Mouse (Mus musculus) megakaryocyte, embryonic 14.5 days (primary cell): ENCODE results near the gene Samd3. TPM values are rescaled to one million over a fixed set of nuclear protein-coding genes. Genes with fewer than 3 reads are reported as not detected.

ENCODE experiments used
- H3K27me3 ChIP-seq: replicated peaks from 2 replicates; pipeline ENCODE3; 2012; ENCODE audit warnings: inconsistent platforms
- H3K36me3 ChIP-seq: replicated peaks from 2 replicates; pipeline ENCODE3; 2012; ENCODE audit warnings: low read length, inconsistent platforms, mixed read lengths
- H3K4me1 ChIP-seq: 2 replicates; pipeline ENCODE4 v1.6.1; 2012; ENCODE audit warnings: inconsistent platforms
- H3K4me3 ChIP-seq: replicated peaks from 2 replicates; pipeline ENCODE3; 2012; ENCODE audit warnings: moderate library complexity, mild to moderate bottlenecking, inconsistent platforms
- H3K9me3 ChIP-seq: 2 replicates; pipeline ENCODE4 v1.6.1; 2012; ENCODE audit warnings: inconsistent platforms
- FLI1 ChIP-seq: IDR thresholded peaks from 2 replicates; pipeline ENCODE4 v1.6.1; 2012; ENCODE audit warnings: low read length, inconsistent platforms, mixed read lengths
- GATA1 ChIP-seq: IDR thresholded peaks from 3 replicates; pipeline ENCODE4 v1.6.1; 2012; ENCODE audit warnings: mixed read lengths, low read length, inconsistent platforms, borderline replicate concordance
- polyA plus RNA-seq: library from polyadenylated mRNA; stranded (reverse); fragments of >175 nt; gene quantifications from 2 replicates; pipeline ENCODE4 v1.2.3, GENCODE M21; 2012; ENCODE audit warnings: low replicate concordance; ENCODE audit not compliant: insufficient read depth

Samd3 gene
- not detected in 2 replicates for polyA plus RNA-seq

- Histone ChIP-seq H3K36me3 (no peaks in the 10 kb centered on the region), H3K9me3 (no peaks in the 10 kb centered on the region), H3K4me1 (no peaks in the 10 kb centered on the region), H3K4me3 (no peak within 1 kb of the TSS), H3K27me3 (no peaks in the 10 kb centered on the region)
- TF ChIP-seq GATA1 (no peak), FLI1 (no peak)
These were observed at the start of gene Samd3 for GRCm38 (mm10) chr10:26229488-26229887. Gene Samd3 (plus strand): TSS chr10:26229707.

GRCm38 (mm10) chr10:26185289-26185688 is 44.2 kb upstream of the Samd3 start:
- Histone ChIP-seq H3K4me1 (no peaks in the 10 kb centered on the region), H3K27me3 (no peaks in the 10 kb centered on the region), H3K4me3 (no peak overlapping the region), H3K36me3 (no peaks in the 10 kb centered on the region), H3K9me3 (no peaks in the 10 kb centered on the region)
- TF ChIP-seq FLI1 (no peak), GATA1 (no peak)

DNA sequence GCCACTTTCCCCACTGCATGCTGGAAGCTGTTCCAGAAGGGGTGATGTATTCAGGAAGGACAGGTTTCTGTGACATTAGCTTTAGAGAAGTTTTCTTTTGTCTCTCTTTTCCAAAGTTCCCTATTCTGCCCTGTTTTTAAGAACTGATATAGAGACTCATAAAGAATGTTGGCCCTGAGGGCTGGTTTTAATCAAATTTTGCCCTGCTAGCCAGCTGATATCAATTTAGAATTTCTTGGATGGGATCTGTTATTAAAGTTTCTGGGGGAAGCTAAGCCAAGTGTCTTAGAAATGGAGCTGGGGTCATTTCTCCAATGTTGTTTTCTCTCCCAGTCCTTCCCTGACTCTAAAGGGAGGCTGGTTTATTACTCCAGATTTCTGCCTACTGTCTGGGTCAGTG is 38.7 kb upstream of the Samd3 start:
- TF ChIP-seq GATA1: no peak
- TF ChIP-seq FLI1: no peak
- Histone ChIP-seq H3K4me3 (no peak overlapping the region), H3K9me3 (no peaks in the 10 kb centered on the region), H3K36me3 (no peaks in the 10 kb centered on the region), H3K27me3 (no peaks in the 10 kb centered on the region), H3K4me1 (no peaks in the 10 kb centered on the region)

GRCm38 (mm10) chr10:26194892-26195291 is 34.6 kb upstream of the Samd3 start:
- TF ChIP-seq FLI1: no peak
- TF ChIP-seq GATA1: no peak
- no peak overlapping the region for H3K4me3 ChIP-seq
- H3K4me1 ChIP-seq: no peaks in the 10 kb centered on the region
- no peaks in the 10 kb centered on the region for H3K36me3 ChIP-seq
- 0 out of 2 replicates have a peak, but pooled peaks cover 3% of the 10 kb centered on the region for H3K9me3 ChIP-seq
- H3K27me3 ChIP-seq: no peaks in the 10 kb centered on the region

GRCm38 (mm10) chr10:26202708-26203368 is 26.7 kb upstream of the Samd3 start:
- Histone ChIP-seq H3K4me1 (no peaks in the 10 kb centered on the region), H3K9me3 (0 out of 2 replicates have a peak, but pooled peaks cover 3% of the 10 kb centered on the region), H3K36me3 (no peaks in the 10 kb centered on the region), H3K27me3 (no peaks in the 10 kb centered on the region), H3K4me3 (no peak overlapping the region)
- TF ChIP-seq GATA1 (no peak), FLI1 (no peak)

- no peaks in the 10 kb centered on the region for H3K9me3 ChIP-seq
- no peaks in the 10 kb centered on the region for H3K27me3 ChIP-seq
- H3K4me1 ChIP-seq: no peaks in the 10 kb centered on the region
- H3K36me3 ChIP-seq: no peaks in the 10 kb centered on the region
- H3K4me3 ChIP-seq: no peak overlapping the region
- TF ChIP-seq GATA1: no peak
- TF ChIP-seq FLI1: no peak
These were observed 8.8 kb upstream of the Samd3 start for GRCm38 (mm10) chr10:26220729-26221128.

DNA sequence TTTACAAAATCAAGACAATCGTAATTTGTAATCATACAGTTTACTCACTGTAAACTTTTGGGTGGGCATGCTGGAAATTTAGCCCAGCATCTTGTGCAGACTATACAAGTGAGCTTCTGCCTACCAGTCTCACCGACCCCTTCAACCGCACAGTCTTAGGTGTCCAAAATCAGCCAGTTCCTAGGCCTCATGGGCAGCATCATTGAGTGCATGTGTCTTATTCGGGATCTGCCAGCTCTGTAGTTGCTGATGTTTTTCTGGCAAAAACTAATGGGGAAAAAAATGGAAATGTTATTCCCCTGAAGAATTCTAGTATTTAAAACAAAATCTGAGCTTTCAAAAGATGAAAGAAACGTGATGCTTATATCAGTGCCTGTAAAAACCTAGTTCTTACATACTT is 3.3 kb upstream of the Samd3 start:
- H3K4me1 ChIP-seq: no peaks in the 10 kb centered on the region
- no peaks in the 10 kb centered on the region for H3K9me3 ChIP-seq
- no peaks in the 10 kb centered on the region for H3K27me3 ChIP-seq
- TF ChIP-seq GATA1: no peak
- TF ChIP-seq FLI1: no peak
- no peaks in the 10 kb centered on the region for H3K36me3 ChIP-seq
- H3K4me3 ChIP-seq: no peak overlapping the region

- no peaks in the 10 kb centered on the region for H3K27me3 ChIP-seq
- no peak overlapping the region for H3K4me3 ChIP-seq
- H3K36me3 ChIP-seq: no peaks in the 10 kb centered on the region
- no peak for TF ChIP-seq FLI1
- TF ChIP-seq GATA1: no peak
- no peaks in the 10 kb centered on the region for H3K4me1 ChIP-seq
- H3K9me3 ChIP-seq: no peaks in the 10 kb centered on the region
These were observed 2.8 kb upstream of the Samd3 start for GRCm38 (mm10) chr10:26226734-26227133.

DNA sequence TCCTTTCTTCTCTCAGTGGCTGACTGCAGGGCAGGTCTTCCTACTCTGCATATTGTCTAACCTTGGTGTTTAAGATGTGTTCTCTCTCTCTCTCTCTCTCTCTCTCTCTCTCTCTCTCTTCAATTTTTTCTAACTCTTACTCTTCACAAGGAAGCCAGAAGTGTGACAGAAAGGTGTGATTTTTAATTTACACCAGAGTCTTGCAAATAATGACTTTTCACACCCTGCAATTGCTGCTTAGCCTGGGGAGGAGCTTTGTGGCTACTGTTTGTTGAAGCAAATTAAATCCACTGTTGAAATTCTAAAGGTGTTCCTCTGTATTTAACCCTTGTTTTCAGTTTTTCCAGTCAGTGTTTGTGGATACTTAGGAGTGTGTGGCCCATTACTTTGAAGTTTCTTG is 1.3 kb upstream of the Samd3 start:
- Histone ChIP-seq H3K9me3 (no peaks in the 10 kb centered on the region), H3K4me1 (no peaks in the 10 kb centered on the region), H3K36me3 (no peaks in the 10 kb centered on the region), H3K4me3 (no peak overlapping the region), H3K27me3 (no peaks in the 10 kb centered on the region)
- no peak for TF ChIP-seq FLI1

GRCm38 (mm10) chr10:26232071-26232653 is 2.7 kb downstream of the Samd3 start:
- Histone ChIP-seq H3K36me3 (no peaks in the 10 kb centered on the region), H3K27me3 (no peaks in the 10 kb centered on the region), H3K4me1 (no peaks in the 10 kb centered on the region), H3K4me3 (no peak overlapping the region), H3K9me3 (no peaks in the 10 kb centered on the region)
- TF ChIP-seq FLI1: no peak
- no peak for TF ChIP-seq GATA1

DNA sequence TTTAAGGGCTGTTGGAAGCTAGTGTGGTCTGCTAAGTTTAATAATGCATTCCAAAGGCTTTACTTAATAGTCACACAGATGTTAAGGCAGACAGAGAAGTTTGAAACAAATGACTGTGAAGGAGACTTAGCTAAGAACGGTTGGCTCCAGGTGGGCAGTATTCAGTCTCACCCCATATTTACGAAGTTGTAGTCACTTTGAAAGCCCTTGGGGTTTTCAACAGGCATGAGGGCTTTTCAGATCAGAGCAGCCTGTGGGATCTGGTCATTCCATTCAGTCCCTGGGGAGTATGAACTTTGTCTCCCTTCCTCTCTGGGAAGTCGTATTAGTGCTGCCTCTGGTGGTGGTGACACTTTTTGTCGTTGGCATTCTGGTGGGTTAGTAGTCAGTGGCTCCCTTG is 9.1 kb downstream of the Samd3 start:
- no peak for TF ChIP-seq FLI1
- no peak for TF ChIP-seq GATA1
- H3K9me3 ChIP-seq: no peaks in the 10 kb centered on the region
- H3K4me1 ChIP-seq: no peaks in the 10 kb centered on the region
- H3K4me3 ChIP-seq: no peak overlapping the region
- no peaks in the 10 kb centered on the region for H3K36me3 ChIP-seq
- no peaks in the 10 kb centered on the region for H3K27me3 ChIP-seq
